Mouse (Mus musculus) c-Kit-positive CD71-positive TER-119-positive erythroid progenitor cells, embryonic 14.5 days (primary cell): Measurements from ENCODE around the gene Lrrfip2.
A peak's percentile ranks its signal among the peaks of the same experiment; 100 is the strongest.

ENCODE experiments used
- DNase-seq: peaks from one replicate; pipeline ENCODE4 v3.0.0-alpha.2; 2013; ENCODE audit warnings: low spot score

Lrrfip2 gene

DNA sequence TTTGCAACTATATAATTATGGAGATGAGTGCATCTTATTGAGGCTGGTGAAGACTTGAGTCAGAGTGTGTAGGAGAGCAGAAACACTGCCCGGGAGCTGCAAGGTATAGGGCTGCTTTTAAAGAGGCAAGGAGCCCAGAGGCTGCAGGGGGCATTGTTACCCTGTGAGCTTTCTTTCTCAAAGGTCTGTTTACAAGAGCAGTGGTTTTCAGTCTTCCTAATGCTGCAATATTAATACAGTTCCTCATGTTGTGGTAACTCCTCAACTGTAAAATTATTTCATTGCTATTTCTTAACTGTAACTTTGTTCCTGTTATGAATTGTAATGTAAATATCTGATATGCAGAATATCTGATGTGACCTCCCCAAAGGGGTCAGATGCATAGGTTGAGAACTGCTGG lies 104.2 kb downstream of the Lrrfip2 start:
- DNase-seq = no peak

DNA sequence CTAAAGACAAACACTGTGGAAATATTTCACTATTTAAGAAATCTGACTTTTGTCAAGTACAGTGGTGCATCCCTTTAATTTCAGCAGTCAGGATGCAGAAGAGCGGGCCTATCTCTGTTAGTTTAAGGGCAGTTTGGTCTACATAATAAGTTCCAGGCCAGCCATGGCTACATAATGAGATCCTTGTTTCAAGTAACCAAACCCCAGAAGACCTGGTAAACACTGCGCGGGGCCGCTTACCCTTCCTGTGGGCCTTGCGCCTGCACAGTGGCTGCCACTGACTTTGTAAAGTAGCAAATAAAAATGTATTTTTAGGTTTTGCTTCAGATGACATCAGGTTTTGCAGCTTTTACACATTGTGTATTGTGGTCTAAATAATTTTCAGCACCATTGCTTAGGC lies 106.0 kb downstream of the Lrrfip2 start:
- DNase-seq = no peak

DNA sequence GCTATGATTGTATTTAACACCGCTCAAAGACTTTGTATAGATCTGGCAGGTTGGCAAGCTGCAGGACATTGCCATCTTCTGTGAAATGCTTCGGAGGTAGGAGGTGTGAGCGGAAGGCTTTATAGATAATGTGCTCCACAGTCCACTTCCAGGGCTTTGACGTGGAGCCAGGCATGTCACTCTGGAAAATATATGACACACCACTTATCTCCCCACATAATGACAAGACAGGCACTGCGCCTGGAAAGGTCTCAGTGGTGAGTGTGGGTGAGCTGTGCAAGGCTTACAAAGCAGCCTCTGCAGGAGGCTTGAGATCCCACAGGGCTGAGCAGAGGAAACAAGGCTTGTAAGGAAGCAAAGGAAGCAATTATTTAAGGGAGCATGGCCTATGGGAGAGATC lies 111.1 kb downstream of the Lrrfip2 start:
- DNase-seq = no peak

DNA sequence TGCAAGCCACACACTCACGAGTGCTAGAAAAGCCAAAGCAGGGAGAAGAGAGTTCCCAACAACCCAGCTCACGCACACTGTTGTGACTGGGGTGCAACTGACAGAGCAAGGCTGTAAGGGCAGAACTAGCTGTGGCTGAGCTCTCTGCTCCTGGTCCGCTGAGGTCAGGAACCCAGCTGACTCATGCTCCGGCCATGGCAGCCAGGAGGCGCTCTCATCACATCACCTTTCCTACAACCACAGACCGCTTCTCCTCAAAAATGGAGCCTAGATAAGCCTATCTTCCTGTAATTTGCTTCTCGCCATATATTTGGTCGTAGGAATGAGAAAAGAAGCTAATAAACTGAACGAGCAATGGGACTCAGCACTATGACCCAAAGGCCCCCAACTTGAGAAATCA lies 117.3 kb downstream of the Lrrfip2 start:
- no peak for DNase-seq

DNA sequence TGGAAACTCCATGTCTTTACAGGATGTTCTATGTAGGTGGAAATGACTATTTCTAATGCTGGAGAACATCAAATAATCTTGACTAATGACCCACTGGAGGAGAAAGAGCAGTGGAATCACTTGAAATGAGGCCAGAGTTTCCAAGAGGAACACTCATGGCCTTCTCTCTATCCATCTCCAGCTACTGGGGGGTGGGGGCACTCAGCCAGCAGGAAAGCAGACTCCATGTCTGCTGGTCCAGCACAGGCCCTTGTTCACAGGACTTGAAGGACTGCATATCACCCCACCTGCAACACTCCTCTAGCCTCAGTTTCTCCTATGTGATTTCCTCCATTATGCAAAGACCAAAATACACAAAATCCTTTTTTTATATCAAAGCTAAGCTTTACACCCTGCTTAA lies 120.3 kb downstream of the Lrrfip2 start:
- no peak for DNase-seq

DNA sequence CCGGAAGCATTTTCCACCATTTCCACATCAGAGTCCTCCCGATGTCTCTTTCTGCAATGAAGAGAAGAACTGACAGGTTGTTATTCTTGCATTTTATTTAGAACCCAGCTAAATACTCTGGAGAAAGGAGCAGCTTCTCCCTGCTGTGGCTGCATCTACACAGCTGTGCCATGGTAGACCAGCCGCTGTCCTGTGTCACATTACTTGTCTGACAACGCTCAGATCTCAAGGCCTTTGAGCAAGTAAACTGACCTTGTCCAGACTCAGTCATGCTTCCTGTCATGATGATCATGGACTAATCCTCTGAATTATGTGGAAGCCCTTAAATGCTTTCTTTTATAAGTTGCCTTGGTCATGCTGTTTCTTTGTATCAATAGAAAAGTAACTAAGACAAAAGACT lies 122.4 kb downstream of the Lrrfip2 start:
- DNase-seq = no peak

DNA sequence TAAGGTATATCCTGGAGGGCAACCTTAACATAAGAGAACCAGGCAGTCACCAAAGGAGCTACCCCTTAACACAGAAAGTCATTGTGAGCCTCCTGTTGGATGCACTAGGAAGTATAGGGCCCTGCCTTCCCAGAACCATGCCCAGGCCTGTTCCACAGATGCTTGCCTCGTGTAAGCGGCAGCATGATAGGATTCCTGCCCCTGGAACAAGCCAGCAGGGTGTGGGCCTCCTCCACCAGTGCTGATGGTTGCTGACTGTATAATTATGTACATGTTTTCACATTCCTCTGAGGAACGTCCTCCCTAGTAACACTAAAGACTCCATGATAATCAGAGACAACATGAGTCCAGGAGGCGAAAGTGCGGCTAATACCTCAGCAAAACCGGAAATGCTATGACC lies 126.0 kb downstream of the Lrrfip2 start:
- no peak for DNase-seq

DNA sequence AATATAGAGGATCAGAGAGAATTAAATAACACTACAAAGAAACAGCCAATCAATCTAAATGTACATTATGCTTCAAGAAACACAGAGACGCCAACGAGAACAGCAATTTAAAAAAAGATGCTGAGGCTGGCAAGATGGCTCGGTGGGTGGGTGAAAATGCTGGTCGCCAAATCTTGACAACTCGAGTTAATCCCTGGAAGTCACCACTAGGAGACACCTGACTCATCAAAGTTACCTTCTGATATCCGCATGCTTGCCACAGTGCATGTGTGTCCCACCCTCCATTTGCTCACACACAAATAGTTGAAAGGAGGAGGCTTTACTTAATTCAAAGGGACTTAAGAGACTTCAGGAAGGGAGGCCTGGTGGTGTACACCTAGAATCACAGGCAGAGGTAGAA lies 128.2 kb downstream of the Lrrfip2 start:
- DNase-seq = no peak

DNA sequence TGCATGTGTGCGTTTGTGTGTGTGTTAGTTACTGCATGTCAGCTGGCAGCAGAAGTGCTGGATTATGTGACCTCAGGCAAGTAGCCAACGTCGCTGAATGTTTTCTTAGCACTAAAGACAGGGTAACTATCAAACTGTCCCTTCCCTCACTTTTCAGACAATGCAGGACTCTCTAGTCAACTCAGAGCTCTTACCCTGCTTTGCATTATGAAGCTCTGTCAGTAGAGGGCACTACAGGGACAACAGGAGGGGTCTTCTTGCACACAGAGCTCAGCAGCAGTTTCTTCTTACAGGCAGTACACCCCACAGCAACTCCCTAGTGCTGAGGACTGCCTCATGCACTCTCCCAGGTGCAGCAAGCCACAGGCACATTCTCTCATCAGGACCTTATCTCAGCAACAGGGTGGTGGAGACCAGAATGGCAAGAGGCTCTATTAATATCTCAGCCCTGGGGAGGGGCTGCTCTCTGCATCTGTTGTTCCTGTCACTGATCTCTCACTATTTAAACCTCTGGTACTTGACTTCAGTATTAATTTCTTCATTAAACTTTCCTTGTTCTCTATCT lies 130.4 kb downstream of the Lrrfip2 start:
- DNase-seq = peak; percentile 17

DNA sequence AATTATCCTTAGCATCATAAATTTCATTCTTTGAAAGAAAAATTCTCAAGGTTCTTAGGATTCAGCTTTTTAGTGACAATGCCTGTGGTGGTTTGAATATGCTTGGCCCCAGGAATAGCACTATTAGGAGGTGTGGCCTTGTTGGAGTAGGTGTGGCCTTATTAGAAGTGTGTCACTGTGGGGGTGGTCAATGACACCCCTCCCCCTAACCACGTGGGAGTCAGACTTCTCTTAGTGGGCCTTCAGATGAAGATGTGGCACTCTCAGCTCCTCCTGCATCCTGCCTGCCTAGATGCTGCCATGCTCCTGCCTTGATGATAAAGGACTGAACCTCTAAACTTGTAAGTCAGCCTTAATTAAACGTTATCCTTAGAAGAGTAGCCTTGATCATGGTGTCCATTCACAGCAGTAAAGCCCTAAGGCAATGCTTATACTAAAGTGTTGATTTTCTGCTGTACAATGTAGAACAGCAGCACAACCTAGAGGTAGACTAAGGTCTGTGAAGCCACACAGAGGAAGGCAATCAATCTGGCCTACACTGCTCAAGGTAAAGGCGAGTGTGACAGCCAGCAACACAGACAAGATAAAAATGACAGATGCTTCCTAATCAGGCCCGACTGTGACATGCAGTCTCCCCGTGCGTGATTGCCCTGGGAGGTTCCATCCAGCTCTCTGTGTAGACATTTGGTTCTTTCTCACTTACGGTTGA lies 134.9 kb downstream of the Lrrfip2 start:
- DNase-seq = no peak

DNA sequence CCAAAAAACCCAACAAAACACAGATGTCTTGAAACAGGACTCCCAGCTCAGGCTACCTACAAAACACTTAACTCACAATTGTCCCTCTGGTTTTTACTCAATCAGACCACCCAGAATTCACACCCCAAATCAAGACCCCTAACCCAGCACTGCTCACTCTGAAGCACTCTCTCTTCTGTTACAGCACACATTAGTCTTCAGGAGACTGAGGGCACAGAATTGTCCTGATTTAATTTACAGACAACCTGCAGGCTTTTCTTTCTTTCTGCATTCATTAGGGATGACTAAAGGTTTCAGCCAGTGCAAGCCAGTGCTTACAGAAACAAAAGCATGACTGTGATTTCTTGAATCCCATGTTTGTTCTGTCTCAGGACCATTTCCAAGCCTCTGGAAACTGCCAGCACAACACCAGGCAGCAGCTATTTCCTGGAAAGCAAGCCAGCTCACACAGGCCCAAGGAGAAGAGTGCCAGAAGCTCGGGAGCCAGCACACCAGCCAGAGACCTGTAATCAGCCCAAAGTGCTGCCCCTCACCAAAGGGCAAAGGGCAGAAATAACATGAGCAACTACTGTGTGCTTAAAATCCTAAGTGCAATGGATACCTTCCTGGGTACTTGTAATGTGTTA lies 143.1 kb downstream of the Lrrfip2 start:
- DNase-seq = no peak

DNA sequence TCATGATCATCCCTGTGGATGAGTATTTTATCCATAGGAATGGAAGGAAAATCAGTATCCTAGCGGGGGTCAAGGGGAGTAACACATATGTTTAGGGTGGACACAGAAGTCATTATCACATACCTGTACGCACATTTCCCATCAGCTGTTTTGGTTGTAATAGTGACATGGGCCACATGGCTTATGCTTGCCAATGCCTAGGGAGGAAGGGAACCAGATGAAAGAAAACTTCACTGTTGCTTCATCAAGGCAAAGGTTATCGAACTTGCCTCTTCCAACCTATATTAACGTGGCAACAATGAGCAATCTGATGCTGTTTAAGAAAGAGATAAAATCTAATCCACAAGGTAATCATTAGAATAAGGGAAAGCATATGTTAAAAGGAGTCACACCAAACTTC lies 144.0 kb downstream of the Lrrfip2 start:
- no peak for DNase-seq

DNA sequence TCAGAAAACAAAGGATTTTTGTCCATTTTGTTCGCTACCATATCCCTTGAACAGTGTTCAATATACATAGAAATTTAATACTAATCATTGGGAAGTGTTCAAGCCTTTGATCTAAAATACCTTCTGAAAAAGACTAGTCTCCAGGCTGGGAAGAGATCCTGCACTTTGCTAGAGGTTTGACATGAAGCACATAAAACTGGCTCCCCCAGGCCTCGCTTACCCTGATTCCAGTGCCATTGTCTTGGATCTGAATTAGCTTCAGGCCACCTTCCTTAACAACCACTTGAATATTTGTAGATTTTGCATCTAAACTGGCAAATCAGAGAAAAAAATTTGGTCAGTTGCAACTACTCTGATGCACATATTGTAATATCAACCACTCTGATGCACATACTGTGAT lies 150.6 kb downstream of the Lrrfip2 start:
- DNase-seq = no peak

DNA sequence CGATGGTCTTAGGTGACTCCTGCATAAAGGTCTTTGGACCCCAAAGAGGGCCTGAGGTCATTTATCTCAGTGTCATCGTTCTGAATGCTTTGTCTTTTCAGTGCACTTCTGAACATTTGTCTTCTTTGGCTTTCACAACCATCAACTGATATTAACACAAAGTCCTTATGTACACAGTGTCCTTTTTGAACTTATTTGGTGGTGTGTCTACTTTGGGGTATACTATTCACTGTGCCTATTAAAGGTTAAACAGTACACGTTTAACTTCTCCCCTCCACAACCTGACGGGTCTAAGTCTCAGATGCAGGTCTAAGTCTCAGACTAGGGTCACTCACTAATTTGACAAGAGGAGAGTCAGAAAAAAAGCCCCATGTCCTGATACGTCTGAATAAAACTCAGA lies 153.2 kb downstream of the Lrrfip2 start:
- DNase-seq = no peak

DNA sequence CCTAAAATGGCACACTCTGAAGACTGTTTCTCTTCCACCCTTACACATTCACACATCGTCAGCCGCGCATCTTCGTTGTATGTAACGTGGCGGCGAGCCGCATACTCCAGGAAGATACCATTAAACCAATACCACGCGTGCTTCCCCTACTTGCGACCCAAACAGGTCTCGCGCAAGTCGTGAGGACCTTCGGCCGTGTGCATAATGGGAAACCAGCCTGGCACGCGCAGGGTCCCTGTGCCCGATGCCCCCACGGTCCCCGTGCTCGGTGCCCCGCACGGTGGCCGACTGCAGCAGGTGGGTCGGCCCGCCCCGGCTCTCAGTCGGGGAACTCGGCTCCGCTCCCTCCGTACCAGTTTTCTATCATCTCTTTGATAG lies 153.7 kb downstream of the Lrrfip2 start:
- DNase-seq = no peak

DNA sequence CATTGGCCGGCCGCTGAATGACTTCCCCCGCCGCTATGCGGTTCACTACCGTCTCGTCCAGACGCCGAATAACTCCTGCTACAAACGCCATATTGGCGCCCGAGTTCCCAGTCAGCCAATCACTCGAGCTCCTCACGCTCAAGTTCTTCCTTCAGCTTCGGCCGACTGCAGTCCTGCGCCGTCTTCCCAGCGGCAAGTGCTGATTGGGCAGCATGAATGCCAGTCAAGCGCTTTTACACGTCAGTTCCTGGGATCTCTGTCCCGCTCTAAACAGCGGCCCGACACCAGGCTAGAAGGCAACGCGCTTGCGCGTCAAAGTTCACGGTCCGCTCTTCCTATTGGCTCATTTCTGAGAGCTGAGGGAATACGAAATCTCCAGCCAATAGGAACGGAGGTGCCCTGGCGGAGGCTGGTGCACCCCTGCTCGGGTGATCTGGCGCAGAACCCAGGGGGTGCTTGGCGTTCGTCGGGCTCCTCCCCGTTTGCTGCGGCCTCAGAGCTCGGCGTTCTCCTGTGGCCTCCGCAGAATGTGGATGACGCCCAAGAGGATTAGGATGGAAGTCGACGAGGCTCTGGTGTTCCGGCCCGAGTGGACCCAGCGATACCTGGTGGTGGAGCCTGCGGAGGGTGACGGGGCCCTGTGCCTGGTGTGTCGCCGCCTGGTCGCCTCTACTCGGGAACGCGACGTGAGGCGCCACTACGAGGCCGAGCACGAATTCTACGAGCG lies 154.2 kb downstream of the Lrrfip2 start, which contains the start of the genes Mlh1 and Epm2aip1:
Gene Mlh1, minus strand, starts transcription at position 358 of the 727 bp plus-strand sequence.
Gene Epm2aip1, plus strand, starts transcription at position 496 of the 727 bp plus-strand sequence.
- DNase-seq = peak; percentile 99

DNA sequence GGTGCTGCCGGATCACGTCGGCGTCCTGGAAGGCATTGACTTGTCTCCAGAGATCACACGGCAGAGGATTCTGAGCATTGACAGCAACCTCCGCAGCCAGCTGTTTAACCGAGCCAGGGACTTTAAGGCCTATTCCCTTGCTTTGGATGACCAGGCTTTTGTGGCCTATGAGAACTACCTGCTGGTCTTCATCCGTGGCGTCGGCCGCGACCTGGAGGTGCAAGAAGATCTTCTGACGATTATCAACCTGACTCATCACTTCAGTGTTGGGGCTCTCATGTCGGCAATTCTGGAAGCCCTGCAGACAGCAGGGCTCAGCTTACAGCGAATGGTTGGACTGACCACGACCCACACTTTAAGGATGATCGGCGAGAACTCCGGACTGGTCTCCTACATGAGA lies 155.0 kb downstream of the Lrrfip2 start:
- peak; percentile 52 for DNase-seq

DNA sequence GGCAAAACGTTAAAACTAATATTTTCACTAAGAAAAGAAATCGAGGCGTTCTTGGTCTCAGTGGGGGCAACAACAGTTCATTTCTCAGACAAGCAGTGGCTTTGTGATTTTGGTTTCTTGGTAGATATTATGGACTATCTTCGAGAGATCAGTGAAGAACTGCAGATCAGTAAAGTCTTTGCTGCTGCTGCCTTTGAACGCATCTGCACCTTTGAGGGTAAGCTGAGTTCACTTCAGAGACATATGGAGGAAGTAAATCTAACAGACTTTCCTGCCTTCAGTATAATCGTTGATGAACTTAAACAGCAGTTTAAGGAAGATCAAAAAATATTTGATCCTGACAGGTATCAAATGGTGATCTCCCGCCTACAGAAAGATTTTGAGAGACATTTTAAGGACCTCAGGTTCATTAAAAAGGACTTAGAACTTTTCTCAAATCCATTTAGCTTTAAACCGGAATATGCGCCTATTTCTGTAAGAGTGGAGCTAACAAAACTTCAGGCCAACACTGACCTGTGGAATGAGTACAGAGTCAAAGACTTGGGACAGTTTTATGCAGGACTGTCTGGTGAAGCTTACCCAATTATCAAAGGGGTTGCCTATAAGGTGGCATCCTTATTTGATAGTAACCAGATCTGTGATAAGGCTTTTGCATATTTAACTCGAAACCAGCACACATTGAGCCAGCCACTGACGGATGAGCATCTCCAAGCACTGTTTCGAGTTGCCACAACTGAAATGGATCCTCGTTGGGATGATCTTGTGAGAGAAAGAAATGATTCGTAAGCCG lies 155.8 kb downstream of the Lrrfip2 start:
- no peak for DNase-seq

DNA sequence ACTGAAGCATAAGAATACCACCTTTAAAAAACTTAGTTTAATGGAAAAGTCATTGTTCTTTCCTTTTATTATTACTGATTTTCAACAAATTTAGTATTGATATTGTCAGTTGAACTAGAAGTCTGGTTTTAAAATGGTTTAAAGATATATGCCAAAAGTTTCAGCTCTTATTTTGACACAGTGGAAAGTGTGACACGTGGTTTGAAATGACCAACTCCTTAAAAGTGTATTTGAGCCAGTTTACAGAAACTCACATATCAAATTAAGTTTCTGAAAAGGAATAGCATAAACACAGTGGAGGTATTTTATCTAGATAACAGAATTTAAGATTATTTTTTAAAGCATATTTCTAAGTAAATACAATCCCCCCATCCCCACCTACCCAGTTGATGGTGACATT lies 156.6 kb downstream of the Lrrfip2 start:
- no peak for DNase-seq

DNA sequence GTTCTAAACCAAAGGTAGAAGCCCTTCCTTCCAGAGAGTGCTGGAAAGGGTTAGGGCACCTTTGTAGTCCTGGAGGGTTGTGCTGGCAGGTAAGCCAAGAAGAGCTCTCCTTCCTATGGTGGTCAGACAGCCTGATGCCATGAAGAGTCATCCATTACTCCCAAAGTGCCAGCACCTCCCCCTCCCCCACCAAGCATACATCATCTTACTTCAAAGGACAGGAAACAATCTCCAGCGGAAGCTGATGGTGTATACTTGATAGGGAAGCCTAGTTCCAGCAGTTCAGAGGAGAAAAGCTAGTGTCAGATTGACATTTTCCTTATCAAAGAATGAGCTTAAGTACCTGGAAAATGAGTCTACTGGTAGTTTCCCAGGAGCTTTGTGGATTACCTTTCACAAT lies 157.8 kb downstream of the Lrrfip2 start:
- DNase-seq = no peak
